Comparison of ENCODE assay signal across 9 mouse cellular contexts in the genomic region with DNA sequence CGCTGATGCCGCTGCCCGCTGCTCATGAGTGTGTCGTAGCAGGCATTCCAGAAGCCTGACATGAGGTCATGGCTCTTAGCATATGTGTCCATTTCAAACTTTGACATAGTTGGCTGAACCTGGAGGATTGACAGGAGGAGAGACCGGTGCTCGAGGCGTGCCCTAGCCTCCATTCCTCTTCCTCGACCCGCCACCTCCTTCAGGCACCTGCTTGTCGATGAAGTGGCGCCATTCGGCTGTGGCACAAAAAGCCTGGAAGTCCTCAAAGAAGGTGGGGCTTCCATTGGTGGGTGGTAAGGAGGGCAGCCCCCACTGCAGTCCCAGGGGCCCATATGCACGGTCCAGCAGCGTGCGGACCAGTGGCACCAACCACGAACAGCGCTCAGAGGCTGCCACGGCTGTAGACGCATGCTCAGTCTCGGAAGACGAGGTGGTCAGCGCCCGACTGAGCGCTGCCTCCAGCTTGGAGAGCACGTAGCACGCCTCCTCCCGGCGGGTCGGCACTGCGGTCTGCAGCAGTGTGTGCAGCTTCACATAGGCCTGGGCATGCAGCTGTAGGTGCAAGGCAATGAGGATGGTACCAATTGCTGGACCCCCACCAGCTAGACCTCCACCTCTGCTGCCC. TPM values are rescaled to one million over a fixed set of nuclear protein-coding genes. Genes with fewer than 3 reads are reported as not detected.
DNase-seq lines count a peak whose midpoint lies in the region; ATAC-seq lines count a peak whose summit lies in the region.
"Had no signal": no experiment of that assay in that cellular context is flagged by ENCODE, and none has a peak within 500 bp of the region (broad histone marks: within the 10 kb centered on the region; RNA-seq: fewer than 3 reads in every experiment).

No protein-coding gene starts in this region.

- peak overlapping the region; percentile 40 for H3K4me2 ChIP-seq in limb, embryonic 15.5 days

- peaks cover 49% of the 10 kb centered on the region for H3K27me3 ChIP-seq in limb, embryonic 15.5 days

- peak overlapping the region; percentile 20 for H3K4me3 ChIP-seq in limb, embryonic 15.5 days

- H3K27ac ChIP-seq in limb, embryonic 15.5 days: no peak overlapping the region
- H3K27ac ChIP-seq: liver, embryonic 14.5 days had no signal

- no peaks in the 10 kb centered on the region for H3K9me3 ChIP-seq in limb, embryonic 15.5 days

- ATAC-seq in limb, embryonic 15.5 days (ENCODE audit: insufficient number of reproducible peaks, low FRiP score, low TSS enrichment, low read depth): no peak

- no peak overlapping the region for H3K9ac ChIP-seq in limb, embryonic 15.5 days
- H3K9ac ChIP-seq: liver, embryonic 14.5 days had no signal

- peak; percentile 23 for DNase-seq in cerebellum, adult 11-12 months
- no peak for DNase-seq in cerebellum, adult 18-20 months
- peak; percentile 19 for DNase-seq in thymus, postnatal 4 days
- no peak for DNase-seq in thymus, postnatal 25 days
- no peak for DNase-seq in layer of hippocampus, adult 9-11 months
- DNase-seq in gastrocnemius, adult 8-10 months (ENCODE audit: low spot score in 2 of 2): no peak
- DNase-seq in ovary, postnatal 36 days (ENCODE audit: low spot score): no peak

- peaks cover 11% of the 10 kb centered on the region for H3K4me1 ChIP-seq in limb, embryonic 15.5 days

- H3K36me3 ChIP-seq in limb, embryonic 15.5 days: no peaks in the 10 kb centered on the region

- WGBS in limb, embryonic 15.5 days: 14% methylated on average over 30 of the region's 30 CpGs

RNA-seq across cellular contexts. Expression of gene Nradd, which starts 7.5 kb away (rescaled TPM):
- 43.5 and 46.4 TPM in 2 replicates for polyA plus RNA-seq in limb, embryonic 15.5 days (2015; fragmentation: Nextera tagmentation; extraction: Ambion mirVana)
- total RNA-seq in gastrocnemius, adult 8-10 months (2022): under 1 TPM; 0.27 to 0.88 (median 0.44) TPM

RNA-seq across cellular contexts. Expression of gene Nbeal2, which starts 22.2 kb away (rescaled TPM):
- 5.7 and 5.8 TPM in 2 replicates for polyA plus RNA-seq in limb, embryonic 15.5 days (2015; fragmentation: Nextera tagmentation; extraction: Ambion mirVana)
- 1 to 10 TPM; 2.1 to 4.2 (median 3.1) TPM for total RNA-seq in gastrocnemius, adult 8-10 months (2022)

RNA-seq across cellular contexts. Expression of gene Ccdc12, which starts 24.5 kb away (rescaled TPM):
- polyA plus RNA-seq in limb, embryonic 15.5 days (2015; fragmentation: Nextera tagmentation; extraction: Ambion mirVana): 116 and 126 TPM in 2 replicates
- 10 to 100 TPM; 38.8 to 53.8 (median 47.0) TPM for total RNA-seq in gastrocnemius, adult 8-10 months (2022)

Comparison
In these comparisons a context has a peak if more than half of its experiments do, and no peak if none do; other contexts are left out.
1. DNase-seq: peak in cerebellum, adult 11-12 months (single experiment) and thymus, postnatal 4 days (single experiment); none in cerebellum, adult 18-20 months (0 of 2), thymus, postnatal 25 days (single experiment), layer of hippocampus, adult 9-11 months (single experiment), gastrocnemius, adult 8-10 months (0 of 2) and ovary, postnatal 36 days (single experiment).